ENCODE assay signal across 15 mouse cellular contexts in the genomic region with DNA sequence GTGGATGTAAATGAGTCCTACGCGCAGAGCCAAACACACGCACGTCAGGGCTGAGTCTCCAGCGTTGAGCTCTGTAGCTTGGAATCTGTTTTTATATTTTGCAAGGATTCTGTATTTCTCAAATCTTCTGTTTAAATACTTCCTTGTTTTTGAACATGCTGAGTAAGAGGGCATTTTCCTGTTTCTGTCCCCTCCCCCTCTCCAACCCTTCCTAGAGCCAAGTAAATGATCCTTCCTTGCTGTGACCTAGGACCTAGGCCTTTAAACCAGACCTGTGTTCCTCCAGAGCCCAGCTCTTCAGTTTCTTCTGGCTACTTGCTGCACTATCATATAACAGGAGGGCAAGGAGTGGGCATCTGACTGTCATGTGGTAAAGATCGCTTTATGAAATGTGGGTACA.
DNase-seq lines count a peak whose midpoint lies in the region; ATAC-seq lines count a peak whose summit lies in the region.
"Had no signal": no experiment of that assay in that cellular context is flagged by ENCODE, and none has a peak within 500 bp of the region (broad histone marks: within the 10 kb centered on the region; RNA-seq: fewer than 3 reads in every experiment).

No protein-coding gene starts in this region.

- no peak overlapping the region for H3K27ac ChIP-seq in kidney, embryonic 16.5 days (ENCODE audit: low read length)
- H3K27ac ChIP-seq: heart, embryonic 13.5 days; hindbrain, embryonic 13.5 days; liver, embryonic 15.5 days had no signal

- no peak overlapping the region for H3K4me3 ChIP-seq in kidney, embryonic 16.5 days (ENCODE audit: low read length)
- H3K4me3 ChIP-seq: heart, embryonic 13.5 days; hindbrain, embryonic 13.5 days; liver, embryonic 15.5 days had no signal

- WGBS in kidney, embryonic 16.5 days: 68% methylated on average over 6 of the region's 6 CpGs

- H3K9ac ChIP-seq in kidney, embryonic 16.5 days (replicated peaks; ENCODE audit: low read length): no peak overlapping the region
- H3K9ac ChIP-seq: heart, embryonic 13.5 days; hindbrain, embryonic 13.5 days; liver, embryonic 15.5 days had no signal

- H3K9me3 ChIP-seq in kidney, embryonic 16.5 days (ENCODE audit: low read length): no peaks in the 10 kb centered on the region
- H3K9me3 ChIP-seq: heart, embryonic 13.5 days; hindbrain, embryonic 13.5 days; liver, embryonic 15.5 days had no signal

- ATAC-seq in kidney, embryonic 16.5 days (ENCODE audit: low FRiP score, low TSS enrichment): peak; percentile 59; the same call in 1 of the 2 replicates
- peak; percentile 49 to 65 for ATAC-seq in hematopoietic stem cell, adult 5-6 weeks (replicated peaks in 1 of 2; ENCODE audit: insufficient read depth in 1 of 2, low FRiP score in 2 of 2, low TSS enrichment in 1 of 2, low read depth in 1 of 2, poor library complexity in 2 of 2, severe bottlenecking in 2 of 2)
- ATAC-seq: activated CD4-positive, CD25-positive, alpha-beta regulatory T cell, adult 4 months; intestine, embryonic 16.5 days had no signal

- H3K4me2 ChIP-seq in kidney, embryonic 16.5 days (replicated peaks; ENCODE audit: low read depth, low read length): no peak overlapping the region
- H3K4me2 ChIP-seq: heart, embryonic 13.5 days; hindbrain, embryonic 13.5 days; liver, embryonic 15.5 days had no signal

- no peaks in the 10 kb centered on the region for H3K36me3 ChIP-seq in kidney, embryonic 16.5 days (ENCODE audit: insufficient read depth, low read length)
- H3K36me3 ChIP-seq: heart, embryonic 13.5 days; liver, embryonic 15.5 days had no signal

- no peaks in the 10 kb centered on the region for H3K4me1 ChIP-seq in kidney, embryonic 16.5 days (ENCODE audit: insufficient read depth, low read length)
- H3K4me1 ChIP-seq: heart, embryonic 13.5 days; liver, embryonic 15.5 days had no signal

- no peak for DNase-seq in kidney, postnatal 14 days
- DNase-seq in 416B (ENCODE audit: low read depth) (peak; percentile 63), adipocyte (ENCODE audit: low spot score) (peak; percentile 27)
- DNase-seq in urinary bladder, adult 18-20 months (ENCODE audit: low spot score in 2 of 2): no peak
- DNase-seq in cerebellum, adult 11 months: no peak
- DNase-seq: cerebellum, adult 8-10 months; left cerebral cortex, postnatal 4 days had no signal

- H3K27me3 ChIP-seq in kidney, embryonic 16.5 days (ENCODE audit: insufficient read depth, low read length): no peaks in the 10 kb centered on the region
- H3K27me3 ChIP-seq: CH12.LX; heart, embryonic 13.5 days; hindbrain, embryonic 13.5 days; liver, embryonic 15.5 days had no signal

Comparison
In these comparisons a context has a peak if more than half of its experiments do, and no peak if none do; other contexts are left out.
1. DNase-seq: peak in 416B (single experiment) and adipocyte (single experiment); none in kidney, postnatal 14 days (single experiment), urinary bladder, adult 18-20 months (0 of 2) and cerebellum, adult 11 months (single experiment).